ENCODE assay signal across 16 mouse cellular contexts in genomic region chr14:121702534-121702933, GRCm38 (mm10).
DNase-seq lines count a peak whose midpoint lies in the region; ATAC-seq and TF ChIP-seq lines count a peak whose summit lies in the region.
"Had no signal": no experiment of that assay in that cellular context is flagged by ENCODE, and none has a peak within 500 bp of the region (broad histone marks: within the 10 kb centered on the region; RNA-seq: fewer than 3 reads in every experiment).

No protein-coding gene starts in this region.

- no peak for ATAC-seq in kidney, embryonic 14.5 days (ENCODE audit: low FRiP score, low TSS enrichment)
- peak; percentile 44 to 68; a peak in 3 of 4 replicates for ATAC-seq in hematopoietic stem cell, adult 5-6 weeks (replicated peaks in 1 of 2; ENCODE audit: insufficient read depth in 1 of 2, low FRiP score in 2 of 2, low TSS enrichment in 1 of 2, low read depth in 1 of 2, poor library complexity in 2 of 2, severe bottlenecking in 2 of 2)
- ATAC-seq in frontal cortex, adult (ENCODE audit: low TSS enrichment) = no peak
- ATAC-seq: forebrain, embryonic 14.5 days had no signal

- TF ChIP-seq CTCF in CH12.LX (conservative IDR thresholded peaks at IDR 0.05 in 1 of 2, IDR thresholded peaks at IDR 0.05 in 1 of 2; ENCODE audit: low read depth in 2 of 2, low read length in 2 of 2) = no peak

- no peak for TF ChIP-seq POLR2A in CH12.LX (IDR thresholded peaks at IDR 0.05; ENCODE audit: low read depth, low read length)

- in situ Hi-C loops in CH12.LX (cut with MboI; ENCODE audit: low pct_ligation_motif_present, low pct_unique_long_range_greater_than_20kb, low sequenced_read_pairs) = no loop called here

- H3K4me3 ChIP-seq in kidney, embryonic 14.5 days (ENCODE audit: low read length) = no peak overlapping the region
- H3K4me3 ChIP-seq in CH12.LX (replicated peaks in 1 of 3; ENCODE audit: low read depth in 2 of 3, low read length in 2 of 3, poor library complexity in 1 of 3) = no peak overlapping the region
- H3K4me3 ChIP-seq: embryonic facial prominence, embryonic 15.5 days; limb, embryonic 10.5 days; neural tube, embryonic 15.5 days had no signal

- TF ChIP-seq RAD21 in CH12.LX (IDR thresholded peaks at IDR 0.05; ENCODE audit: low read depth, low read length) = no peak

- TF ChIP-seq EP300 in CH12.LX (IDR thresholded peaks at IDR 0.05; ENCODE audit: low read length) = peak; percentile 42; the same call in 1 of the 2 replicates

- H3K4me1 ChIP-seq in kidney, embryonic 14.5 days (ENCODE audit: control insufficient read depth, insufficient read depth, low read length) = peaks cover 34% of the 10 kb centered on the region
- peaks cover 36 to 88% of the 10 kb centered on the region in 2 experiments for H3K4me1 ChIP-seq in CH12.LX (ENCODE audit: control insufficient read depth in 1 of 2, insufficient read depth in 2 of 2)

- no peaks in the 10 kb centered on the region for H3K27me3 ChIP-seq in kidney, embryonic 14.5 days (ENCODE audit: control insufficient read depth, insufficient read depth, low read length)
- H3K27me3 ChIP-seq in CH12.LX (replicated peaks) = no peaks in the 10 kb centered on the region
- H3K27me3 ChIP-seq: embryonic facial prominence, embryonic 15.5 days; neural tube, embryonic 15.5 days had no signal

- no peak overlapping the region; the same call in 1 of the 2 replicates for H3K27ac ChIP-seq in kidney, embryonic 14.5 days (ENCODE audit: low read depth, low read length)
- peak overlapping the region; percentile 25 for H3K27ac ChIP-seq in CH12.LX (ENCODE audit: insufficient read depth, low read depth)
- H3K27ac ChIP-seq: embryonic facial prominence, embryonic 15.5 days; hindbrain, embryonic 14.5 days; limb, embryonic 10.5 days; liver, embryonic 14.5 days; neural tube, embryonic 15.5 days had no signal

- H3K4me2 ChIP-seq in kidney, embryonic 14.5 days (replicated peaks; ENCODE audit: low read depth, low read length) = no peak overlapping the region
- H3K4me2 ChIP-seq in CH12.LX (ENCODE audit: insufficient read depth, low read depth, poor library complexity, severe bottlenecking) = peak overlapping the region; percentile 34
- H3K4me2 ChIP-seq: embryonic facial prominence, embryonic 15.5 days; hindbrain, embryonic 14.5 days; neural tube, embryonic 15.5 days had no signal

- no peaks in the 10 kb centered on the region for H3K36me3 ChIP-seq in kidney, embryonic 14.5 days (ENCODE audit: control insufficient read depth, insufficient read depth, low read length)
- no peaks in the 10 kb centered on the region for H3K36me3 ChIP-seq in CH12.LX (replicated peaks in 1 of 2; ENCODE audit: control insufficient read depth in 1 of 2, insufficient read depth in 1 of 2, low read length in 1 of 2)
- H3K36me3 ChIP-seq: embryonic facial prominence, embryonic 15.5 days; limb, embryonic 10.5 days; neural tube, embryonic 15.5 days had no signal

- H3K9me3 ChIP-seq in kidney, embryonic 14.5 days (ENCODE audit: control insufficient read depth, low read length) = no peaks in the 10 kb centered on the region
- H3K9me3 ChIP-seq in CH12.LX (replicated peaks; ENCODE audit: low read length) = no peaks in the 10 kb centered on the region
- H3K9me3 ChIP-seq: embryonic facial prominence, embryonic 15.5 days; limb, embryonic 10.5 days; neural tube, embryonic 15.5 days had no signal

- no peak overlapping the region for H3K9ac ChIP-seq in kidney, embryonic 14.5 days (ENCODE audit: low read depth, low read length)
- no peak overlapping the region for H3K9ac ChIP-seq in CH12.LX (ENCODE audit: insufficient read depth, low read depth)
- H3K9ac ChIP-seq: embryonic facial prominence, embryonic 15.5 days; hindbrain, embryonic 14.5 days; liver, embryonic 14.5 days; neural tube, embryonic 15.5 days had no signal

- dilution Hi-C loops in CH12.LX (cut with MboI; ENCODE audit: extremely low pct_ligation_motif_present, extremely low pct_unique_long_range_greater_than_20kb, low sequenced_read_pairs) = no loop called here

- WGBS in kidney, embryonic 14.5 days = 31% methylated on average over 4 of the region's 4 CpGs

- DNase-seq in heart, adult 8-10 months (ENCODE audit: low spot score) = peak; percentile 32
- DNase-seq in heart, postnatal 10 days = no peak
- DNase-seq in kidney, postnatal 10 days = peak; percentile 36
- no peak for DNase-seq in CH12.LX (ENCODE audit: extremely low read depth)
- DNase-seq in right cerebral cortex, postnatal 4 days = no peak
- DNase-seq: gastrocnemius, postnatal 10 days; layer of hippocampus, postnatal 36 days had no signal

- peaks cover 8% of the 10 kb centered on the region for H3K79me2 ChIP-seq in CH12.LX (replicated peaks; ENCODE audit: control insufficient read depth, extremely low read depth, insufficient read depth, poor library complexity, severe bottlenecking)

- intact Hi-C loops in heart, postnatal 10 days (cut with DNase I) = no loop called here

TF ChIP-seq in CH12.LX, 34 proteins besides CTCF, POLR2A, EP300 and RAD21:
- no peak for TF ChIP-seq GABPA (IDR thresholded peaks at IDR 0.05; ENCODE audit: insufficient replicate concordance, low read depth, low read length)
- TF ChIP-seq UBTF (IDR thresholded peaks at IDR 0.05; ENCODE audit: low read depth, low read length) = no peak
- no peak for TF ChIP-seq MYC (IDR thresholded peaks at IDR 0.05; ENCODE audit: low read depth, low read length)
- TF ChIP-seq MEF2A (IDR thresholded peaks at IDR 0.05; ENCODE audit: borderline replicate concordance, low read depth, low read length) = 0 out of 2 replicates have a peak, but pooled peaks have one; percentile 20
- TF ChIP-seq CHD2 (IDR thresholded peaks at IDR 0.05; ENCODE audit: low read length) = no peak
- no peak for TF ChIP-seq HCFC1 (IDR thresholded peaks at IDR 0.05; ENCODE audit: low read depth, low read length)
- TF ChIP-seq ZKSCAN1 (IDR thresholded peaks at IDR 0.05; ENCODE audit: borderline replicate concordance, low read depth, low read length) = no peak
- no peak for TF ChIP-seq KAT2A (IDR thresholded peaks at IDR 0.05; ENCODE audit: insufficient replicate concordance, low read length)
- TF ChIP-seq RCOR1 (conservative IDR thresholded peaks at IDR 0.05; ENCODE audit: low read depth, low read length) = no peak
- 0 out of 2 replicates have a peak, but pooled peaks have one; percentile 15 for TF ChIP-seq ETS1 (conservative IDR thresholded peaks at IDR 0.05; ENCODE audit: low read depth, low read length)

Comparison
In these comparisons a context has a peak if more than half of its experiments do, and no peak if none do; other contexts are left out.
1. DNase-seq: peak in heart, adult 8-10 months (single experiment) and kidney, postnatal 10 days (single experiment); none in heart, postnatal 10 days (0 of 2), CH12.LX (single experiment) and right cerebral cortex, postnatal 4 days (single experiment).
2. ATAC-seq: peak in hematopoietic stem cell, adult 5-6 weeks (2 of 2); none in kidney, embryonic 14.5 days (single experiment) and frontal cortex, adult (single experiment).